Mouse (Mus musculus) spleen, adult 2 months (tissue): ENCODE results near the gene Mtif3. TPM values are rescaled to one million over a fixed set of nuclear protein-coding genes. Genes with fewer than 3 reads are reported as not detected.

Experiments
- DNase-seq, 2 experiments: peaks; one replicate each; pipeline versions ENCODE4 v3.0.0 to v3.0.0-alpha.2; 2012 to 2021; ENCODE audit warnings: low spot score in 2 of 2, low read depth in 1 of 2
- H3K27ac ChIP-seq: fragments of 200-500 bp; 2 replicates; pipeline ENCODE4 v1.5.1; 2012; ENCODE audit warnings: low read length, inconsistent platforms; ENCODE audit not compliant: insufficient read depth
- H3K27me3 ChIP-seq: fragments of 200-500 bp; 2 replicates; pipeline ENCODE4 v1.6.1; 2012; ENCODE audit warnings: mild to moderate bottlenecking, moderate library complexity, low read length, inconsistent platforms; ENCODE audit not compliant: control insufficient read depth, insufficient read depth
- H3K36me3 ChIP-seq: fragments of 200-500 bp; 2 replicates; pipeline ENCODE4 v1.6.1; 2012; ENCODE audit warnings: mild to moderate bottlenecking, low read length, inconsistent platforms; ENCODE audit not compliant: control insufficient read depth, insufficient read depth
- H3K4me1 ChIP-seq: fragments of 200-500 bp; 2 replicates; pipeline ENCODE4 v1.6.1; 2011; ENCODE audit warnings: inconsistent platforms; ENCODE audit not compliant: control insufficient read depth, insufficient read depth, insufficient read length
- H3K4me3 ChIP-seq: fragments of 200-500 bp; 2 replicates; pipeline ENCODE4 v1.5.1; 2011; ENCODE audit warnings: mild to moderate bottlenecking, inconsistent platforms; ENCODE audit not compliant: insufficient read depth, insufficient read length; ENCODE audit errors: extremely low read depth
- CTCF ChIP-seq: fragments of 200-500 bp; IDR thresholded peaks from 2 replicates; pipeline ENCODE4 v1.5.1; 2011; ENCODE audit warnings: mild to moderate bottlenecking, inconsistent platforms; ENCODE audit not compliant: insufficient read depth, insufficient read length, insufficient replicate concordance; ENCODE audit errors: extremely low read depth
- POLR2A ChIP-seq: fragments of 200-500 bp; IDR thresholded peaks from 2 replicates; pipeline ENCODE4 v1.6.1; 2011; ENCODE audit warnings: low read depth, low read length, inconsistent platforms
- WGBS: fragments of 180-500 bp; shearing (Covaris S2); methylation state at CpG from one replicate; pipeline ENCODE4 v1.1.7; 2018; 5-methylcytosine and 5-hydroxymethylcytosine counted together
- polyA plus RNA-seq: library from polyadenylated mRNA; depleted of rRNA; stranded (reverse); fragments of >200 nt; gene quantifications from 2 replicates; pipeline ENCODE4 v1.2.3, GENCODE M21; 2012

Gene Mtif3
- polyA plus RNA-seq, 1 experiment: 6.7 TPM

GRCm38 (mm10) chr5:146955651-146956050 lies 7.9 kb downstream of the Mtif3 start:
- no peak overlapping the region for H3K27ac ChIP-seq
- H3K4me1 ChIP-seq: no peaks in the 10 kb centered on the region
- no peaks in the 10 kb centered on the region for H3K27me3 ChIP-seq
- TF ChIP-seq POLR2A (no peak), CTCF (no peak)
- DNase-seq: no peak
- no peak overlapping the region for H3K4me3 ChIP-seq
- 95% methylated on average over 5 of the region's 5 CpGs for WGBS
- H3K36me3 ChIP-seq: peaks cover 63% of the 10 kb centered on the region

DNA sequence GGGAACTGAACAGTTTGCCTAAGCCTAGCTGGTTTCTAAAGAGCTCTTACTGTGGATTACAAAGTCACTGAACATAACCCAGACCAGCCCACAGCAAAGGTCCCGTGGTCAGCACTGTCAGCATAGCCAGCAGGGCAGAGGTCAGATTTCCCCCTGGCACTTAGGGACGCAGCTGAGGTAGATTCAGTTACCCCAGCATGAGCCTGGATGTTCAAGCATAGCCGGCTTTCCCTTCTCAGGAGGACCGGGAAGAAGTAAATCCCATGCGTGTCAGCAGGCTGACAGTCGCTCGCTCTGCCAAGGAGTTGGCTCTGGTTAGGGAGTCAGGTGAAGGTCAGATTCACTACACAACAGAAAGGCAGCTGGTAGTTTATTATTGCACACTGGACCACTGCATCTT lies 9.0 kb downstream of the Mtif3 start:
- Histone ChIP-seq H3K4me1 (peaks cover 4% of the 10 kb centered on the region; the same call in 1 of the 2 replicates), H3K27ac (no peak overlapping the region), H3K27me3 (no peaks in the 10 kb centered on the region), H3K4me3 (no peak overlapping the region), H3K36me3 (peaks cover 63% of the 10 kb centered on the region)
- TF ChIP-seq POLR2A (no peak), CTCF (no peak)
- no peak for DNase-seq
- 94% methylated on average over 7 of the region's 7 CpGs for WGBS

- H3K4me3 ChIP-seq: peak within 1 kb of the TSS; percentile 88
- H3K4me1 ChIP-seq: peaks cover 9% of the 10 kb centered on the region; the same call in 1 of the 2 replicates
- under 1% methylated on average over 62 of the region's 62 CpGs for WGBS
- peaks cover 24% of the 10 kb centered on the region for H3K36me3 ChIP-seq
- peak; percentile 74 to 77 for DNase-seq
- no peaks in the 10 kb centered on the region for H3K27me3 ChIP-seq
- peak within 1 kb of the TSS; percentile 56 for H3K27ac ChIP-seq
- TF ChIP-seq POLR2A (peak; percentile 13; the same call in 1 of the 2 replicates), CTCF (no peak)
Measured at GRCm38 (mm10) chr5:146948508-146949088, 15.0 kb downstream of the Mtif3 start, which contains the start of gene Gtf3a. Gtf3a (plus strand) TSS chr5:146948657.

GRCm38 (mm10) chr5:146948041-146948507 lies 15.5 kb downstream of the Mtif3 start:
- DNase-seq: peak in 1 of 2 experiments; percentile 7
- peak overlapping the region; percentile 51 for H3K27ac ChIP-seq
- WGBS: 14% methylated on average over 10 of the region's 10 CpGs
- no peak for TF ChIP-seq CTCF
- no peak for TF ChIP-seq POLR2A
- peaks cover 20% of the 10 kb centered on the region for H3K36me3 ChIP-seq
- peaks cover 9% of the 10 kb centered on the region; the same call in 1 of the 2 replicates for H3K4me1 ChIP-seq
- H3K27me3 ChIP-seq: no peaks in the 10 kb centered on the region
- H3K4me3 ChIP-seq: peak overlapping the region; percentile 58

DNA sequence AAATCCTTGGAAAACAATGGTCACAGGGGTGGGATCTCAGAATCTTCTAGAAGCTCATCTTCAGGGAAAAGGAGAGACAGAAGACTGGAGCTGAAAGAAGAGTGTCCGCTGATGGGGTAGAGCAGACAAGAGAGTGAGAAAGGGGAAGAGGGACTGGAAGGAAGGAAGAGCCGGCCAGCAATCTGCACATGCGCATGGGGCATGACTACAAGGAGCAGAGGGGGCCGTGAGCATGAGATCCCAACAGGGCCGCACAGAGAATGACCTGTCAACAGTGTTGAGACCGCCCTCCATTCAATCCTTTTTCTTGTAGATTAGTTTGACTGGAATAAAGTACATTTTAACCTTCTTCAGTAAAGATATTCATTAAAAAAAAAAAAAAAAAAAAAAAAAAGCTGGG lies 16.1 kb downstream of the Mtif3 start:
- H3K4me3 ChIP-seq: no peak overlapping the region
- no peaks in the 10 kb centered on the region for H3K27me3 ChIP-seq
- H3K27ac ChIP-seq: no peak overlapping the region
- TF ChIP-seq CTCF (no peak), POLR2A (no peak)
- DNase-seq: peak in 1 of 2 experiments; percentile 20
- peaks cover 14% of the 10 kb centered on the region for H3K36me3 ChIP-seq
- H3K4me1 ChIP-seq: peaks cover 9% of the 10 kb centered on the region; the same call in 1 of the 2 replicates
- 57% methylated on average over 6 of the region's 6 CpGs for WGBS

GRCm38 (mm10) chr5:146946682-146947081 lies 16.9 kb downstream of the Mtif3 start:
- Histone ChIP-seq H3K27ac (no peak overlapping the region), H3K4me3 (no peak overlapping the region), H3K4me1 (peaks cover 9% of the 10 kb centered on the region; the same call in 1 of the 2 replicates), H3K36me3 (peaks cover 6% of the 10 kb centered on the region; the same call in 1 of the 2 replicates), H3K27me3 (no peaks in the 10 kb centered on the region)
- WGBS: 83% methylated on average over 9 of the region's 9 CpGs
- TF ChIP-seq POLR2A (no peak), CTCF (no peak)
- DNase-seq: no peak

DNA sequence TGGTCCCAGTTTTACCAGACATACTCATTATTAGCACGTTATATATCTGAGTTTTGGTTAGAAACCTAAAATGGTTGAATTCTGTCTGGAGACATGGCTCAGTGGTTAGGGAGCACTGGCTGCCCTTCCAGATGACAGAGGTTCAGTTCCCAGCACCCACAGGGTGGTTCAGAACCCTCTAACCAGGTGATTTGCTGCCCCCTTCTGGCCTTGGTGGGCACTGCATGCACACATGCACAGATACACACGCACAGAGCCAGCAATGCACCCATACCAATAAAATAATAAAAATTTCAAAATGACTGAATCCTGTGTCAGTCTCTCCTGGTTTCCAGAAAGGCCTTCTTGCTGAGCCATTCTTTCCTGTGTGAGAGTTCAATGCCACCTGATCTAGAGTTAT lies 19.0 kb downstream of the Mtif3 start:
- H3K27ac ChIP-seq: no peak overlapping the region
- TF ChIP-seq POLR2A (no peak), CTCF (no peak; the same call in 1 of the 2 replicates)
- no peaks in the 10 kb centered on the region for H3K36me3 ChIP-seq
- peaks cover 5% of the 10 kb centered on the region; the same call in 1 of the 2 replicates for H3K4me1 ChIP-seq
- no peak overlapping the region for H3K4me3 ChIP-seq
- WGBS: 93% methylated on average over 2 of the region's 2 CpGs
- H3K27me3 ChIP-seq: no peaks in the 10 kb centered on the region
- no peak for DNase-seq
